Mouse (Mus musculus) heart, postnatal 25 days (tissue): ENCODE measurements at regions not wholly inside any gene's neighbourhood (a gene's known extent, or its start where the extent isn't known, plus 50 kb on each side); places are given as distances from the start of the nearest gene placed in this dataset.
A peak's percentile ranks its signal among the peaks of the same experiment; 100 is the strongest.

Experiments
- DNase-seq: peaks from one replicate; pipeline ENCODE4 v3.0.0; 2022; ENCODE audit warnings: low spot score
- intact Hi-C: fragments of 180-260 bp; cut with DNase I; formaldehyde crosslinking; loops from one replicate; pipeline ENCODE4 v1.15.1; 2025

- intact Hi-C loops = no loop called here
These were observed 68.1 kb downstream of the Cenpw start for GRCm38 (mm10) chr10:30132243-30132642.

DNA sequence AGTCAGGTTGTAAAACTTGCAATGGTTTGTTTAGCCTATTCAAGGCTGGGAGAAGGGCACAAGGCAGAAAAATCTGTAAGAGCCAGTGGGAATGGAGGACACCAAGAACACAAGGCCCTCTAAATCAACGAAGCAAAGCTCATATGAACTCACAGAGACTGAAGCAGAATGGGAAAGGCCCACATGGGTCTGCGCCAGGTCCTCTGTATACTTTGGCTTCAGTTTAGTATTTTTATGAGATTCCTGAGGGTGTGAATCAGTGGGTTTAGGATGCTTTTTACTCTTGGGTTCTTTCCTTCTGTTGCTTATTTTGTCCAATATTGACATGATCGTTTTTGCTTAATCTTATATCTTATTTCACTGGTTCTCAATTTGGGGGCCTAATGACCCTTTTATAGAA is 90.0 kb downstream of the Cenpw start:
- intact Hi-C loops = no loop called here
- DNase-seq = no peak

More at GRCm38 (mm10) chr10:30132243-30132642, 68.1 kb downstream of the Cenpw start:
- DNase-seq = no peak

DNA sequence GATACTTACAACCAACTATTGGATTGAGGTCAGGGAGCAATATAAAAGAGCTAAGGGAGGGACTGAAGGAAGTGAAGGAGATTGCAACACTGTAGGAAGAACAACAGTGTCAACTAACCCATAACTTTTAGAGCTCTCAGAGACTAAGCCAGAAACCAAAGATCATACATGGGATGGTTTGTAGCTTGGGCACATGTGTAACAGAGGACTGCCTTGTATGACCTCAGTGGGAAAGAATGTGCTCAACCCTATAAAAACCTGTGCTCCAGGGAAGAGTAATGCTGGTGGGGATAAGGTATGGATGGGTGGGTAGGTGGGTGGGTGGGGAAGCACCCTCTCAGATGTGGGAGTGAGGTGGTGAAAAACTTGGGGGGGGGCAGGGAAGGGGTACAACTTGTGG is 97.9 kb downstream of the Cenpw start:
- intact Hi-C loops = no loop called here
- DNase-seq = no peak

GRCm38 (mm10) chr10:30094603-30095002 is 105.8 kb downstream of the Cenpw start:
- no peak for DNase-seq
- intact Hi-C loops = no loop called here

DNA sequence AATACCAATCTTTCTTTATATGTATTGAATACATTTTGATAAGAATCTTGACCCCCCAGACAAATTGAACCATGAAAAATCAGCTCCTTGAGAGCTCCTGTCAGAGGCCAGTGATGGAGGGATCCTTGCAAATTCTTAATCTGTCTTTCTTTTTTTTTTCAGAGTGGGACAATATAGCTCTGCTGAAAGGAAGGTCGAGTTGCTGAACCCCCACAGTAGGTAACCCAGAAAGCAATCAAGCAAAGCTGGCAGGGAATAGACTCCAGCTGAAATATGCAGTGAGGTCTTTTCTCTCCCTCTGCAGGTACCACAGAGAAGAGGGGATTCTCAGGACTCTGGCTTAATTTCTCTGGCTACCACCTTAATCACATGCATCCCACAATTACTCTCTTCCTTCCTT is 108.8 kb downstream of the Cenpw start:
- DNase-seq = no peak
- intact Hi-C loops = no loop called here

DNA sequence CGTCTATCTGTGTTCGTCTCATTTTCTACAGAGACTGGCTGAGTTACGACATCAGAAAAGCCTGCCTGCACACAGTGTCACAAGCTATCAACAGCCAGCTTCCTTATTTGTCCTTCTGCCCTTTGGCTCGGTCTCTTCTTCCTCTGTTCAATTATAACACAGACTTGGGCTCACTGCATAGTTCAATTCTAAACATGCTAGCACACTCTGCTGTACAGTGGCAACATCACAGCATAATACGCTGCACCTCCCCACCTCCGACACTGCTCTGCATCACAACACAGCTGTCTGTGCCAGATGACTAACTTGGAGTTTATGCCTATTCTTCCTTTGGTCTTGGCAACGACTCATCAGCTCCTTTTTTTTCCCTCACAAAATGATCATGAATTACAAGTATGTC is 111.0 kb downstream of the Cenpw start:
- intact Hi-C loops = no loop called here
- DNase-seq = peak; percentile 15

- DNase-seq = no peak
- intact Hi-C loops = no loop called here
These were observed 115.3 kb downstream of the Cenpw start for GRCm38 (mm10) chr10:30085059-30085458.

DNA sequence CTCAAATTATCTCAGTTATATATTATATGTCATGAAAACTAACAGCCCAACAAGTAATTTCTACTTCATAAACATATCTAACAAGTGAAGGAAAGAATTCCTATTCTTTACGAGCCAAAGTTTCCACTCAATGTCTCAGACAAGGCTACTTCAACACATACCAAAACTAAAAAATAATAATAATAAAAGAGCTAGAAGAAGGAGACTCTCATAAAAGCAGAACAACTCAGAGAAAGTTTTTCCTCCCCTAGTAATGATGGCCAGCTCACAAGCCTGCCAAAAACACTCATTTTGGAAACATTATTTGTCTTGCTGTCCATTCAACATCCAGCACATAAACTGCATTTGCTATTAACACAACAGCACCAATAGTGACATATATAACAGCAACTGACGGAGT is 133.7 kb downstream of the Cenpw start:
- intact Hi-C loops = no loop called here
- DNase-seq = no peak

DNA sequence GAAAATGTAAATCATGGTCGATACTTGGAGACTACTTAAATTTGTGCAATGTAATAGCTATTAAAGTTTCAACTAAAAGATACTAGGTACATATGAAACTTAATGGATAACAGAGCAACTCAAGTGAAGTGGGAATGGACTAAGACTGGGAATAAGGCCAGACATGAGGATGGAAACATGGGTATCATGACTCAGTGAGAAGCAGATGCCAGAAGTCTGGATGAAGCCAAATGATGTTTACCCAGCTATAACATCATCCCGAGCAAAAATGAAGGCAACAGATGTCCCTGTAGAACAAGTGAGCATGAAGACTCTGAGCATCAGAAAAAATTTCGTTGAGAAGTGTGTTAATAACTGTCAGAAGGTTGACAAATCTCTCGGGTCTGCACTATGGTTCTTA is 169.7 kb downstream of the Cenpw start:
- intact Hi-C loops = no loop called here

DNA sequence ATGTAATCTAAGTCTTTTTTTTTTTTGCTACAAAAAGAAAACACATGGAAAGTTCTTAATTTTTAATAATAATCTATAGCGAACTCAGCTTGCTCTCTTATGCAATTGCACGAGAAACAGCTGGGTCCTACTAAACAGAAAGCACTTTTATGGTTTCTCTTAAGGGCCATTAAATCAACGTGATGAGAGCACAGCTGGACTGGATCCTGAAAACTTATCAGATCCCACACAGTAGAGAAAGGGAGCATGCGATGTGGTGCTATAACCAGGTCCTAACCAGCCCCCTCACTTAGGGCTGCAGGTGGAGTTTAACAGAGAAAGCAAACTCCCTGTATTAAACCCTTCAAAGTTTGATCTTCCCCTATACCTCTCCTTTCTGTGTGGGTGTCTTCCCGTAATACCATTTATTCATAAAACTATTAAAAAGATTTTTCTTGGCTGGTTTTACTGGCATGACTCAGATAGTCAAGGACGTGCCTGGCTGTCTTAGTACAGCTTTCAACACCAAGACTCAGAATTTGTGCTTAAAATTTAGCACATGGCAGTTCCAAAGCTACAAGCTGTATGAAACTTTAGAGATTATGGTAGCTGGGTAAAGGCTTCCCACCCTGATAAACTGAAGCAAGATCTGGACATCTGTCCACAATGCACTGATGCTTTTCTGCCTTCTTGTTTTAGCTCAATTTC is 197.3 kb downstream of the Cenpw start:
- intact Hi-C loops = no loop called here
- no peak for DNase-seq

More for the DNA sequence above, 169.7 kb downstream of the Cenpw start:
- DNase-seq = no peak

DNA sequence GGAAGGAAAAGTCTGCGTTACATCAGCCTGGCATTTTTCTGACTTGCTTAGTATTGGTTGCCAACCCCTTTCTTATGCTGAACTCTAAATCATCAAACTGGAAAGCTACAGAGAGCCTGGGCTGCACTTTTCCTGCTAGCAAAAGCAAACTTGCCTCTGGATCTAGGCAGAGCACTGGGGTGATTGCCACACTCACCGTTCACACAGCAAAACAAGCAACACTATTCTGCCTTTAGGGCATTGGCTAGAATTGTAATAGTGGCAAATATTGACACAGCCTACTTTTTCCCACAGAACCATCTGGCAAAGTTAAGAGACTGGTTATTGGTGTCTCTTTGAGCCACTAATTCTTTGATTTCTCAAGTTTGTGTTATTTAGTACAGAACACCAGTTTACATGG is 199.5 kb downstream of the Cenpw start:
- intact Hi-C loops = no loop called here
- DNase-seq = no peak

DNA sequence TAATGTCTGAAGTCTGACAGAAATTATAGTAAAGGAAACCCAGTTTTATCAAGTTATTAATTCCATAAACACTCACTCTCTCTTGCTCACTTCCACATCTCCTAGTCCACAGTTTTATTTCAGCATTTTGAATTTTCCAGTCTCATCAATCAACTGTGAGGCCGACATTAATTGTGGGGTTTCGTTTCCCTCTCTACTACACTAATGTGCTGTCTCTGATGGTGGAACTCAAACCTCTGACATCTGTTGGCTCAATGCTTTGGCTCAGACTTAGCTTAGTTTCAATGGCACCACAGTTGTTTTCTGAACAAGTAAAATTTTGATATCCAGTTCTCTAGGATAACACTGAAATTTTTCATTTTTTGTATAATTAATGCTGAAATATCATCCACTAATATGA is 218.8 kb downstream of the Cenpw start:
- DNase-seq = no peak
- intact Hi-C loops = no loop called here
